Mouse (Mus musculus) embryo, embryonic 10 days (tissue): ENCODE results near the gene Sspo.

ENCODE experiments used
- DNase-seq: peaks from one replicate; pipeline ENCODE4 v3.0.0-alpha.2; 2015; ENCODE audit warnings: low spot score

Gene Sspo

DNA sequence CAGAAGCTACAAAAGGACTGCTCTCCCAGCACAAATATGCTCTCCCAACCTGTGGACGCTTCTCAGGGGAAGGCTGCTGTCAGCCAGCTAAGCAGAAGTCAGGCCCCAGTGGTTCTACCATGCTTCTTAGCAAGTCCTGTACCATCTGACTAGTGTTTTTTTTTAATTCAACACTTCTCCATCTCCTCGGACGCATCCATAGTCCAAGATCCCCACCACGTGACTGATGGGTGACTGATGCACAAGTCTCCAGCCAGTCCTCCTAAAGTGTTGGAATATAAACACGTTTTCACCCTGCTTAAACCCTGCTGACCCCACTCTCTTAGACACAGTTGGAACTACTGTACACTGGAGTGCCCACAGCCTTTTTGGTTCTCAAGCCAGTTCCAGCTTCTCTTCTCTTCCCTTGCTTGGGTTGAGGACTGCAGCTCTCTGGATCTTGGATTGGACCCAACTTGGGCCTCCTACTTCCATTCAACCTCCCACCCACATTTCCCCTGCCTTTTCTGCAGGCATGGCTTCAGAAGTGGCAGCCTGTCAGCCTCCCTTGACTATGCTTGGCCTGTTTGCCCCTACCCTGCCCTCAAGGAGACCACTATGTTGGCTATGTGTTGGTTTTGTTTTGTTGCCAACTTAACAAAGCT lies 12.2 kb upstream of the Sspo start:
- DNase-seq: no peak

DNA sequence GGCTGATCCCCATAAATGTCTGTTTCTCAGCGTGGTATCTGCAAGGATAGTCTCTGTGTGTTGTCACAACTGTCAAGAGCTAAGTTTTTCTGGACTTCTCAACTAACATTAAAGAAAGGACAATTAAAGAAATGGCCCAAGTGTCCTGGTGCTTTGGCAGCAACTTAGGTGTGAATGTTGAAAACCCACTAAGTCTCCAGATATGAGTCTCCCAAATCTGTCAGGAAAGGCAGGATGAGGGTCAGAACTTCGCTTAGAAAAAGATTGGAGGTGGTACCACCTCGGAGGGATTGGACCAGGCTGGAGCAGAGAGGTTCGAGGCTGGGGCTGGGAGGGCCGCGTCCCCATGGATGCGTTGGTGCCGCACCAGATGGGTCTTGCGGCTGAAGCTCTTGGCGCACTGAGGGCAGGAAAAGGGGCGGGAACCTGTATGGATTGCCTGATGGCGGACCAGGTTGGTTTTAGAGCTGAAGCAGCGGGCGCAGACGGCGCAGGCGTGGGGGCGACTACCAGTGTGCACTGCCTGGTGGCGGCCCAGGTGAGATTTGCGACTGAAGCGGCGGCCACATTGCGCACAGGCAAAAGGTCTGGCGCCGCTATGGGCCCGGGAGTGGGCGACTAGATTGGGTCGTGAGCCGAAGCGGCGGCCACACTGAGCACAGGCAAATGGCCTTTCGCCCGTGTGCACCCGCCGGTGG lies 10.2 kb upstream of the Sspo start:
- peak; percentile 42 for DNase-seq

DNA sequence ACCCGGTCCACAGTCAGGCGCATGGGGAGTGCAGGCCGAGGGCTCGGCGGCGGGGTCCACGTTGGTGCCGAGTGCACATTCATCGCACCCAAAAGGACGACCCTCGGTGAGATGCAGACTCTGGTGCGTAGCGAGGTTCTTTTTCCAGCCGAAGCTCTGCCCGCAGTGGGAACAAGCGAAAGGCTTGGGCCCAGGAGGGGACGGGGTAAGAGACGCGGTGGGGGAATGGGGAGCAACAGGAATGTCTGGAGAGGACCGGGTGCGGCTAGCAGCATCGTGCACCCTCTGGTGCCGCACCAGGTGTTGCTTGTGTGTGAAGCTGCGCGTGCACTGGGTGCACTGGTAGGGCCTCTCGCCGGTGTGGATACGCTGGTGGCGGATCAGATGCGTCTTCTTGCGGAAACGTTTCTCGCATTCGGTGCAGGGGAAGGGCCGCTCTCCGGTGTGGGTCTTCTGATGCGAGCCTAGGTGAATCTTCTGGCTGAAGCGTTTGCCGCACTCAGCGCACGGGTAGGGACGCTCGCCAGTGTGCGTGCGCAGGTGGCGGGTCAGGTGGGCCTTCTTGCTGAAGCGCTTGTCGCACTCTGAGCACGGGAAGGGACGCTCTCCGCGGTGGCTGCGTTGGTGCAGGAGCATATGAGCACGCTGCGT lies 9.4 kb upstream of the Sspo start:
- peak; percentile 51 for DNase-seq

DNA sequence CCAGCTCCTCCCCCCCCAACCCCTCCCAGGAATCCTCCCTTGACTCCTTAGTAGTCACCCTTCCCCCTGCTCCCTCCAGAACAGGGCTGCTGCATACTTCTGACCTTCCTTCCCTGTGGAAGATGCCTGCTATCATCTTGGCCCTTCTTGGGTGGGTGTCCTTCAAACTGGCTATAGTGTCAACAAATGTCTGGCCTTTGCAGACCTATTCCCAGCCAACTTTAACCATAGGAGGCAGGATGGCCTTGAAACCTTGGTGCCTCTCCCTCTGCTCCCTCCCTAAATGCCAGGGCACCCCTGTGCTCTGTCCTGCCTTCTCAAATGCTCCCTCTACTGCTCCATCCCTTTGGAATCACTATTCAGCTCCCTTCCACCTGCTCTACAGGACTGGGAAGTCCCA lies 8.4 kb upstream of the Sspo start:
- no peak for DNase-seq

DNA sequence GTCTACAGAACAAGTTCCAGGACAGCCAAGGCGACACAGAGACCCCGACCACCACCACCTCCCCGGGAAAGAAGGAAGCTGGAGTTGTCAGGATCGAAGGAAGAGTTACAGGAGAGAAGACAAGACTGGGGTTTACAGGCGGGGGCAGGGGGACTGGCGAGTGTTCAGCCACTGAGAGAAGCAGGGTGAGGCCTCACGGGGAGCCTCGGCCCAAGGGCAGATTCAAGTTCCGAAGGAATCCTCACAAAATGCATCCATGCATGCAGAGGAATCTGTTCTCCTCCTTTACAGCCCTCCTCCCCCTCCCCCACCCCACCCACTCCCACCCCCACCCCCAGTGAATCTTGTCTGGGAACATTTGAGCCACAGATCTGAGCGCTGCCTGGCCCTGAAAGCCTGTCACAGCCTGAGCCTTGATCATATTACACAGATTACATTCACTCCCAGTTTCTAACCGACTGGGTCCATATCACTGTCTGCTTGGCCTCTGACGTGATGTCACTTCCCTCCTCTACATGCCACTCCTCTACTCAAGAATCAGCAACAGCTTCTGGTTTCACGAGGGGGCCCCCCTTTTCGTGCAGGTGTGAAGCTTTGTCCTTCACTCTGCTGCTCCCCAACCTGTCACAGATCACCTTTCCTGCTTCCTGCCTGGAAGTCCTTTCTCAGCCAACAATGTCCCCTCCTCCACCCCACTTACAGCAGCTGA lies 7.6 kb upstream of the Sspo start:
- DNase-seq: peak; percentile 46

DNA sequence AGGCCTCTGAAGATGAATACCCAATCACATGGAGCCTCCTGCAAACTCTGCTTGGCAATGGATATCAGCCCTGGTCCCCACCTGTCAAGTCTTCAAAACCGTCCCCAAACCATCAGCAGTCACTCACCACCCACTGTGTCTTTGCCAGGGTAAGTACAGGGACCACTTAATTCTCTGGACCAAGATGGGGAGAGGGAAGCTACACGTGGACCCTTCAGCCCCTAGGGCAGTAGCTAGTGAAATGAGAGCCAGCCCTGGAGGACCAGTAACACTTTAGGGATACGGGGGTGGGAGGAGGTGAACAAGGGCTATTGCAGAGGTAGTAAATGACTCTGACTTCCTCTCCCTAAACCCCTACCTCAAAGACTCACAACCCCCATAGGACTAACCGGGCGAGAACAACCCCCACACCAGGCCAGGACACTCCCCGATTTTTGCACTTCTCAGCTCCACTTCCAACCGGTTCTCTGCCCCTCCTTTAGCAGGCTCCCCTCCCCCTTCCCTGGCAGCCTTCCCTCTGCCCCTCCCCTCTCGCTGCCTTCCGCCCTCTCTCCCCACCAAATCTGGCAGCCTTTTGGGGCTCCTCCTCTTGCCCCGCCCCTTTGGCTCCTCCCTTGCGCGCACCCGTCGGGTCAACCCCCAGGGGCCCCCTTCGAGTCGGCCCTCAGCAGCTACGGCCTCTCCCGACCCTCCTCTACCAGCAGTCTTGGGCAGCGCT lies 4.3 kb upstream of the Sspo start:
- peak; percentile 95 for DNase-seq

DNA sequence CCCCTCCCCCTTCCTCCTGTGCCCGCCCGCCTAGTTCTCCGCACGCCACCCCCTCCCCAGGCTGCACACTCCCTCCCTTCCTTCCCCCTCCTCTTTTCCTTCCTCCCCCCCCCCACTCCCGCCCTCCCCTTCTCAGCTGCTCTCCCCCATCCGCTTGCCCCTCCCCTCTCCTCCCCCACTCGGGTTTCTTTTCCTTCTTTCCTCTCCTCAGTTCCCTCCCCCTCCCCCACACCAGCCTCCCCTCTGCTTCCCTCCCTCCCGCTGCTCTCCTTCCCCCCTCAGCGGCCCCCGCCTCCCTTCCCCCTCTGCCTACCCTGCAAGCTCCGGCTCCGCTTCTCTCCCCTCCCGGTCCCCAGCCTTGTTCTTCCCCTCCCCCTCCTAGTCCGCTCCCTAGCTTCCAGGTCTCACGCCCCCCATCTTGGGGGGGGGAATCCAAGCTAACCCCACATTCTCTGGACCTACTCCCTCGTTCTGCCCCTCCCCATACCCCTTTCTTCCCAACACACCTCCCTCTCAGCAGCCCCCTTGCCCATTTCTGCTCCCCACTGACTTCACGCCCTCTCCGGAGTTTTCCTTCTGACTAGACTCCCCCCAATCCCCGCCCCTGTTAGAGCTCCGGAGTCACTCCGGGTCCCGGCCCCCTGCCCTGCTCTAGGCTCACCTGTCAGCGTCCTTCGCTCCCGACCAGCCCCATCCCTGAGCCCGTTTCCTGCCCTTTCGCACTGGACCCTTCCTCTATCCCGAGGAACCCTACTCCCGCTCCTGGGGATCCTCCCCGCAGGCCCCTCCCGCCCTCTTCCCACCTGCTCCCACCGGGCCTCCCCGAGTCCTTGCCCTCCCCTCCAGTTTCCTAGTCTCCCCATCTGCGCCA lies 3.5 kb upstream of the Sspo start:
- DNase-seq: peak; percentile 75

DNA sequence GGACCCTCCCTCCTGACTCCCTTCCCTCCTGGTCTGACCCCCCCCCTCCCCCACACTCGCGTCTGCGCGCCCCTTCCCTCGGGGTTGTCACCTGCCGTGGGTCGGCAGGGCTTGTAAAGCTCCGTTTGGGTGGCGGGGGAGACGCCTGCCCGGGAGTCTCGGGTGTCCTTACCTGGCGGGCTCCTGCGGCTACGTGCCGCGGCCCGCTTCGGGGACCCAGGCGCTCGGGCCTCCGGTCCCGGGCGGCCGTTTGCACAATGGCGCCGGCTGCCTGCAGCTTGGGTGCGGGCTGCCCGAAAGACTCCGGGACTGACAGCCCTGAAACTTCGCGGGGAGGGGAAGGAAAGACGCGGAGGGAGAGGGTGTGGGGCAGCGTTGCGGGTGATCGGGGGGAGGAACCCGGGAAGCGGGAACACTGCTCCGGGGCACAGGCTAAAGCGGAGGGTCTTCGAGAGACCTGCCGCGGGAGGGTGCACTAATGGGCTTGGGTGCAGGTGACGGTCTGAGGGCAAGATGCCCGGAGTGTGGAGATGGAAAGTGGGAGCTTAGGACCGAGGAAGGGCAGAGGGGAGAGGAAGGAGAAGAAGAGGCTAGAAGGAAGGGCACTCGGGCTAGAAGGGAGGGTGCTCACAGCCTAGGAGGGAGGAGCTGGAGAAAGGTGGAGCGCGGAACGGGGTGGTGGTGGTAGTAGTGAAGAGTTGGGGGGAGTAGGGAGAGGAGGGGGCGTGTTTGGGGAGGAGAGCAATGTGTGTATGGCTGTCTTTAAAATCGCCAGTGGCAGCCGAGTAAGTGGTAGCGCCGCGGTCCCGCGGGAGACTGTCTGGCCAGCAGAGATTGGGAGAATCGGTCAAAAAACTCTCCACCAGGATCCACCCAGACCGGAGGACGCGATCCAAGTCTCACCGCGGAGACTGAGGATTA lies 2.6 kb upstream of the Sspo start, which contains the start of gene Zfp467:
Zfp467 (minus strand) TSS at position 645 of the 921 bp plus-strand sequence.
- DNase-seq: peak; percentile 52

DNA sequence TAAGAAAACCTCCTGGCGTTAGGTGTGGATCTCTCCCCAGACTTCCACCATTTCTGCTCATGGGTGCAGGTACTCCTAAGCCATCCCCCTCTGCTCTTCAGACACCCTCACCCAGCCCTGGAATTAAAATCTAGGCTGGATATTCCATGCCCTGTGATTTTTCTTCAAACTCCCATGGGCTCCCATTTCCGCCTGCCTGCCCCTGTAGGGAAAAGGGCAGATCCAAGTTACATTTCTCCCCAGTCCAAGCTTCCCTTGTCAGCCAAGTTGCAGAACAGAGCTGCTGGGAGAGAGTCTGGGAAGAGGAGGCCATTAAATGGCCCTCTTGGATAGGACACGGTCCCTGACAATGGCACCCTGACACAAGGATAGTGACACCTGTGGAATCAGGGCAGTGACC lies 1.8 kb upstream of the Sspo start:
- DNase-seq: no peak

DNA sequence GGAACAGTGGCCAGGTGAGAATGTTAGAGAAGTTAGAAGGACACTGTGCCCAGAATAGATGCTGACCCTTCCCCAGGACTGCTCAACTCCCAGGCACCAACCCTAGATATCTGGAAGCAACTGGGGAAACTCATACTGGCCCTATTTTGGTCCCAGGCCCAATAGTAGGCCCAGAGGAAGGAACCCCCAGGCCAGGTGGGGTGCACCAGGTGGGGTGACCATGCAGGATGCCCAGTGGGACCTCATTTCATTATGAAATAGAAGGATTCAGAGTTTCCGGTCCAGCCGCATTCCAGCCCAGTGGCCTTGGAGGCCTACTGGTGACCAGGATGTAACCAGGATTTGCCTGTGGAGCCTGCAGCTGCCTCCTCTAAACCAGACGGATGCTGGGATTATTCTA lies 1.1 kb upstream of the Sspo start:
- no peak for DNase-seq

DNA sequence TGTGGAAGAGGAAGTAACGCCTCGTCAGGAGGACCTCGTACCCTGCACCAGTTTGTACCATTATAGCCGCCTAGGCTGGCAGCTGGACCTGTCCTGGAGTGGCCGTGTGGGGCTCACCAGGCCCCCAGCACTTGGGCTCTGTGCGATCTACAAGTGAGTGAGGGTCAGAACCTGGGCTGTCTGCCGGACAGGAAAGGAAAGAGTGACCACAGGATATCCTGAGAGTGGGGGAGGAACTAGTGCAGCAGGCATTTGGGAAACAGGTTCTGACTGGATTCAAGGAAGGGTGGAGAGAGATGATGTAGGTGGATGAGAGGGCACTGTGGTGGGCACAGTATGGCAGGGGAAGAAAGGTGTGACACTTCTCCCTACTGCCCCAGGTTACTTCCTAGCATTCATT lies 498 bp downstream of the Sspo start:
- DNase-seq: no peak

DNA sequence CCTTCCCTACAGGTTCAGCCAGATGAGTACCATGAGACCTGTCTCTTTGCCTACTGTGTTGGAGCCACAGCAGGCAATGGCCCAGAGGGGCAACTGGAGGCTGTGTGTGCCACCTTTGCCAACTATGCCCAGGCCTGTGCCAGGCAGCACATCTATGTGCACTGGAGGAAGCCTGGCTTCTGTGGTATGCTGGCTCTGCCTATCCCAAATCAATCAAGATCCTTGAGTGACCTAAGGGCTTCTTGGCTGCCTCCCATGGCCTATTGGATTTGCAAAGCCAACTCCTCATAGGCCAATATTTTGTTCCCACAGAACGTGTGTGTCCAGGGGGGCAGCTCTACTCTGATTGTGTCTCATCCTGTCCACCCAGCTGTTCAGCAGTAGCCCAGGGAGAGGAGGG lies 4.1 kb downstream of the Sspo start:
- no peak for DNase-seq

DNA sequence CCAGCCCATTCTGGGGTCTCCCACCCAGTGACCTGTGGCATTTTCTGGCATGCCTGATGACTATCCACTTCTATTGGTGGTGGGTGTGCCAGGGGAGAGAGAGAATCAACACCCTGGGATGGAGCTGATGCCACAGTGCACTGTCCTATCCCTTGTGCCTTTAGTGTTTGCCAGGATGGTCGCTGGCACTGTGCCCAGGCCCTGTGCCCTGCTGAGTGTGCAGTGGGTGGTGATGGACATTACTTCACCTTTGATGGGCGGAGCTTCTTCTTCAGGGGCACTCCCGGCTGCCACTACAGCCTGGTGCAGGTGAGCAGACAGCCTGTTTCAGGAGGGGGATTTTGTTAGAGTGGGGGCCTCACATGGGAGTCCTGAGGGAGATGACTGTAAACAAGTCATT lies 4.7 kb downstream of the Sspo start:
- DNase-seq: no peak

DNA sequence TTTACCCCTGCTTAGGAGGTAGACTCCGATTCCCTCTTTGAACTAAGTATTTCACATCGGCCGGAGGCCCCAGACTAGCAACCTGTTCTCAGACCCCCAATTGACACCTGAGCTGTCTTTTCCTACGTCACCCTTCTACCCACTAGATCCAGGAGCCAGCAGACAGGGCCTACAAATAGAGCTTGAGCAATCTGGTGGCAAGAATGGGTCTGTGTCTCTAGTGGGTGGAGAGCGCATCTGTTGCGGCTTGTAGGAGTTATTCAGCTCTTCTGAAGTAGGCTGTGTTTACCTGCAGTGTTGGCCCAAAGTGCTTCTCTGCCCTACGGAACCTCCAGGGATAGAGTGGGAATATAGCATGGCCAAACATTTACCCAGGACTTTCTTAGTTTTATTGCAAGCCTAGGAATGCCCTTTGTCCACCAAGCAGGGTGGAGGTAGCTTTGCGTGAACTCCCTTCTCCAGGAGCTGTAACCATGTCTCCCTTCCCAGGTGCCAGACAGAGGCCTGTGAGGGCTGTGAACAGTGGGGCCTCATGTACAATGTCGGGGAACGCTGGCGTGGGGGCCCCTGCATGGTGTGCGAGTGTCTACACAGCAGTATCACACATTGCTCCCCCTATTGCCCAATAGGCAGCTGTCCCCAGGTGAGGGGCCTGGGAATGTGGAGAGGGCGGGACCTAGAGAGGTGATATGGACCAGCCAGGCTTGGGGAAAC lies 17.1 kb downstream of the Sspo start:
- no peak for DNase-seq

DNA sequence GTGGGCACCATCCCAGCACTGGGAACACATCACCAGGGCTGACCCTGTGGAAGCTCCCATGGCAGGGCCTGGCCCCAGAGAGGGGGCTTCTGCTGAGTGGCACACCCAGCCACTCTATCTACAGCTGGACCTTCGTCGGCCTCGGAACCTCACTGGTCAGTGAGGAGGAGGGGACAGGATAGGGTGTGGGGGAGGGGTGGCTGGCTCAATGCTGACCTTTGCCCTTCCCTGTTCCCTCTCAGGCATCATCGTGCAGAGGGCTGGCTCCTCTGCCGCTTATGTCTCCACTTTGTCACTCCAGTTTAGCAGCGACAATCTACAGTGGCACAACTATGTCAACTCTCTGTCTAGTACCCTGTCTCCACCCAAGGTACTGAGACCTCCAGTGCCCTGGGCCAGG lies 18.7 kb downstream of the Sspo start:
- DNase-seq: peak; percentile 32

DNA sequence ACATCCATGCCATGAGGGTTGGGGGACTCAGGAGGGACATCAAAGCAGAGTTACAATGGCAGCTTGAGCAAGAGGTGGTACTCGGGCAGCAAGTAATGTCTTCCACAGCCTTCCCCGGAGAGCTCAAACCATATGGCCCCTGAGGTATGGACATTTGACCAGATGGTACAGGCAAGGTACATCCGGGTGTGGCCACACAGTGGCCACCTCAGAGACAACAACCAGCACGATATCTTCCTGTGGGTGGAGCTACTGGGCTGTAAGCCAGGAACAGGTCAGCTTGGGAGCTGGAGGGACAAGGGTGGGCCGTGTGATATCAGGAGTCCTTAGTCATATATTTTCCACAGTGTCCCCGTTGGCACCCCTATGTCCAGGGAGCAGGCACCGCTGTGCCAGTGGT lies 19.5 kb downstream of the Sspo start:
- DNase-seq: no peak

DNA sequence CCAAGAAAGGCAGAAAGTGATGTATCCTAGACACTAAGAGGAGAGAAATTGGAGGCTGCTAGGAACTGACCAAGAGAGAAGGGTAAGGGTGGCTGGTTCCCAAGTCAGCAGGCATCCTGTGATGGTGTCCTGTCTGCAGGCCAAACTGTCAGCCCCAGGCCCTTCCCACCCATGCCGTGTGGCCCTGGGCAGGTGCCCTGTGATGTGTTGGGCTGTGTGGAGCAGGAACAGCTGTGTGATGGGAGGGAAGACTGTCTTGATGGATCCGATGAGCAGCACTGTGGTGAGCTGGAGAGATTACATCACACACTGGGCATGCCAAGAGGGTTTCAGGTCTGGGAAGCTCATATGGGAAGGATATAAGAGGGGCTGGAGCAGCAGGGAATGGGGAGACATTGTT lies 22.7 kb downstream of the Sspo start:
- DNase-seq: no peak

DNA sequence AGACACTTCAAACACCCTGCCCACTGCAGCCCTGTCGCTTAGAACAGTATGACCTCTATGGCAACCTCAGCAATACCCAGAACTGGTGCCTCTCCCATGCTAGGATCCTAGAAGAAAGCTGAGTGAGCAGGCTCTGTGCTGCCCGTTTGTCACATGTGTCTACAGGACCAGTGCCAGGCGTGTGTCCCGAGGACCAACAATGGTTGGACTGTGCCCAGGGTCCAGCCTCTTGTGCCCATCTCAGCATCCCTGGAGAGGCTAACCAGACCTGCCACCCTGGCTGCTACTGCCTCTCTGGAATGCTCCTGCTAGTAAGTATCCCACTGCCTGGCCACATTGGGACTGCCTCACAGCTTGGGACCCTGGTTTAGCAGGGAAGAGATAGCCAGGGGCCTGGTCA lies 30.4 kb downstream of the Sspo start:
- DNase-seq: no peak

DNA sequence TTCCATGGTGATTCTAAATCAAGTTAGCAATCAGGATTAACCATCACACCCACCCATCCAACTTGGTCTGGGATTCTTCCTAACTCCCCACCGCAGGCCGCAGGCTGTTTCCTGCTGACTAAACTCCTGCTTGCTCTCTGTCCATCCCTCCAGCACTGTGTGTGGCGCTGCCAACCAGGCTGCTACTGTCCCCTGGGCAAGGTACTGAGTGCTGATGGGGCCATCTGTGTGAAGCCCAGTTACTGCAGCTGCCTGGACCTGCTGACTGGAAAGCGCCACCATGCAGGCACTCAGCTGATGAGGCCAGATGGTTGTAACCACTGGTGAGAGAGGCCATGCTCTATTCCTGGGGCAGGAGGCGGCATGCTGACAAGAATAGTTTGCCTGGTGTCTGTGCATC lies 34.5 kb downstream of the Sspo start:
- no peak for DNase-seq
